Mouse (Mus musculus): ENCODE measurements around the gene Olfr608. TPM values are rescaled to one million over a fixed set of nuclear protein-coding genes. Genes with fewer than 3 reads are reported as not detected.

Gene Olfr608
- polyA plus RNA-seq, 1 experiment from 2014 or later, result not detected

Other genes with a start within 250 kb of the Olfr608 start
- gene Usp17ld, start 217.4 kb upstream of the Olfr608 start, polyA plus RNA-seq (2014; fragmentation: Nextera tagmentation; extraction: Ambion mirVana), result not detected in 2 replicates
- gene Olfr596, start 164.2 kb upstream of the Olfr608 start, polyA plus RNA-seq (2014; fragmentation: Nextera tagmentation; extraction: Ambion mirVana), result not detected in 2 replicates
- gene Olfr597, start 153.6 kb upstream of the Olfr608 start, polyA plus RNA-seq (2014; fragmentation: Nextera tagmentation; extraction: Ambion mirVana), result not detected in 2 replicates
- not detected in 2 replicates for gene Olfr598, start 146.3 kb upstream of the Olfr608 start, polyA plus RNA-seq (2014; fragmentation: Nextera tagmentation; extraction: Ambion mirVana)
- not detected in 2 replicates for gene Olfr599, start 134.0 kb upstream of the Olfr608 start, polyA plus RNA-seq (2014; fragmentation: Nextera tagmentation; extraction: Ambion mirVana)
- not detected in 2 replicates for gene Olfr600, start 120.2 kb upstream of the Olfr608 start, polyA plus RNA-seq (2014; fragmentation: Nextera tagmentation; extraction: Ambion mirVana)
- not detected in 2 replicates for gene Olfr601, start 107.2 kb upstream of the Olfr608 start, polyA plus RNA-seq (2014; fragmentation: Nextera tagmentation; extraction: Ambion mirVana)
- not detected in 2 replicates for gene Olfr603, start 83.7 kb upstream of the Olfr608 start, polyA plus RNA-seq (2014; fragmentation: Nextera tagmentation; extraction: Ambion mirVana)
- not detected in 2 replicates for gene Usp17lc, start 54.8 kb upstream of the Olfr608 start, polyA plus RNA-seq (2014; fragmentation: Nextera tagmentation; extraction: Ambion mirVana)
- gene Olfr605, start 24.4 kb upstream of the Olfr608 start, polyA plus RNA-seq (2014; fragmentation: Nextera tagmentation; extraction: Ambion mirVana), result not detected in 2 replicates
- not detected in 2 replicates for gene Olfr606, start 20.8 kb upstream of the Olfr608 start, polyA plus RNA-seq (2014; fragmentation: Nextera tagmentation; extraction: Ambion mirVana)
- gene Olfr607, start 5.7 kb upstream of the Olfr608 start, polyA plus RNA-seq (2014; fragmentation: Nextera tagmentation; extraction: Ambion mirVana), result not detected in 2 replicates
- not detected in 2 replicates for gene Olfr609, start 28.2 kb downstream of the Olfr608 start, polyA plus RNA-seq (2014; fragmentation: Nextera tagmentation; extraction: Ambion mirVana)
- gene Olfr610, start 42.2 kb downstream of the Olfr608 start, polyA plus RNA-seq (2014; fragmentation: Nextera tagmentation; extraction: Ambion mirVana), result not detected in 2 replicates
- not detected in 2 replicates for gene Olfr611, start 51.0 kb downstream of the Olfr608 start, polyA plus RNA-seq (2014; fragmentation: Nextera tagmentation; extraction: Ambion mirVana)
- gene Olfr612, start 72.8 kb downstream of the Olfr608 start, polyA plus RNA-seq (2014; fragmentation: Nextera tagmentation; extraction: Ambion mirVana), result not detected in 2 replicates
- gene Olfr613, start 78.2 kb downstream of the Olfr608 start, polyA plus RNA-seq (2014; fragmentation: Nextera tagmentation; extraction: Ambion mirVana), result not detected in 2 replicates
- not detected in 2 replicates for gene Olfr615, start 86.2 kb downstream of the Olfr608 start, polyA plus RNA-seq (2014; fragmentation: Nextera tagmentation; extraction: Ambion mirVana)
- gene Olfr616, start 99.3 kb downstream of the Olfr608 start, polyA plus RNA-seq (2014; fragmentation: Nextera tagmentation; extraction: Ambion mirVana), result not detected in 2 replicates
- not detected in 2 replicates for gene Olfr617, start 103.2 kb downstream of the Olfr608 start, polyA plus RNA-seq (2014; fragmentation: Nextera tagmentation; extraction: Ambion mirVana)
- gene Olfr618, start 120.2 kb downstream of the Olfr608 start, polyA plus RNA-seq (2014; fragmentation: Nextera tagmentation; extraction: Ambion mirVana), result not detected in 2 replicates
- gene Olfr619, start 130.7 kb downstream of the Olfr608 start, polyA plus RNA-seq (2014; fragmentation: Nextera tagmentation; extraction: Ambion mirVana), result not detected in 2 replicates
- not detected in 2 replicates for gene Olfr620, start 142.7 kb downstream of the Olfr608 start, polyA plus RNA-seq (2014; fragmentation: Nextera tagmentation; extraction: Ambion mirVana)
- not detected in 2 replicates for gene Olfr622, start 172.8 kb downstream of the Olfr608 start, polyA plus RNA-seq (2014; fragmentation: Nextera tagmentation; extraction: Ambion mirVana)
- gene Olfr623, start 193.8 kb downstream of the Olfr608 start, polyA plus RNA-seq (2014; fragmentation: Nextera tagmentation; extraction: Ambion mirVana), result not detected in 2 replicates
- gene Olfr624, start 201.3 kb downstream of the Olfr608 start, polyA plus RNA-seq (2014; fragmentation: Nextera tagmentation; extraction: Ambion mirVana), result not detected in 2 replicates
- gene Olfr625-ps1, start 212.8 kb downstream of the Olfr608 start, polyA plus RNA-seq (2014; fragmentation: Nextera tagmentation; extraction: Ambion mirVana), result not detected in 2 replicates
- not detected in 2 replicates for gene Olfr243, start 244.8 kb downstream of the Olfr608 start, polyA plus RNA-seq (2014; fragmentation: Nextera tagmentation; extraction: Ambion mirVana)

Measured in forebrain, embryonic 11.5 days (tissue).